Mouse (Mus musculus) CH12.LX (cell line): Measurements from ENCODE around the gene Btbd17.

Source experiments
- CTCF ChIP-seq, 2 experiments: IDR thresholded peaks in 1 of 2; conservative IDR thresholded peaks in 1 of 2; 2 replicates each; pipeline ENCODE4 v1.5.1; 2011 to 2012; ENCODE audit warnings: low read depth in 2 of 2, low read length in 2 of 2, improper control_type of control experiment in 1 of 2, inconsistent platforms in 1 of 2, mild to moderate bottlenecking in 1 of 2, moderate library complexity in 1 of 2
- MYC ChIP-seq: IDR thresholded peaks from 2 replicates; pipeline ENCODE4 v1.6.1; 2011; ENCODE audit warnings: low read depth, mild to moderate bottlenecking, improper control_type of control experiment, low read length
- SMC3 ChIP-seq: IDR thresholded peaks from 2 replicates; pipeline ENCODE4 v1.6.1; 2011; ENCODE audit warnings: low read depth, low read length, improper control_type of control experiment

GRCm38 (mm10) chr11:114818185-114818584 is 22.4 kb upstream of the Btbd17 start:
- TF ChIP-seq MYC (no peak), SMC3 (no peak), CTCF (conservative IDR thresholded peaks at IDR 0.05 in 1 of 2, IDR thresholded peaks at IDR 0.05 in 1 of 2; ENCODE audit: low read depth in 2 of 2, low read length in 2 of 2) (no peak)
